Mouse (Mus musculus) ES-CJ7 (cell line): ENCODE measurements around the gene Arrdc2.

ENCODE experiments used
- DNase-seq: peaks from one replicate; pipeline ENCODE4 v3.0.0; 2011; ENCODE audit warnings: low read depth, low spot score

Arrdc2 gene

DNA sequence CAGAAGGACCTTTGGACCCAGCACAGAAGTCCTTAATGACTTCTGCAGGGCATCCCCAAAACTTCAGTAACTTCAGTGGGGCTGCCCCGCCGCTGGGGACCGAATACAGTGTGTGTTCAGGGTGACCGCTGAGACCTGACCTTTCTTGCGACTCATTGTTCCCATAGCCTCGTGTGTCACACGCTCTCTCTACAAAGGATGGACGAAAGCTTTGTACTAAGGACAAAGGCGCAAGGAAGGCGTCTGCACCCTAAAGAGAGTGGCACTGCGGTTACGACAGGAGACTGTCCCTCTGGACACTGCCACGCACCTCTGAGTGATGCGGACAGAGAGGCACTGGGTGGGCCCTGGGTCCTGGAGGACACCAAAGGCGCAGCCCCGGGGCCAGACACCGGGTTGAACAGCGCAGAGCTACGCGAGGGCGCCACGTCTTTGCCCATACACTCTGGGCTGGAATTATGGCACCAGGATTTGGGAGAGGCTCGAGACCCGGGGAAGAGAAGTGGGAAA lies 25.2 kb upstream of the Arrdc2 start:
- no peak for DNase-seq

GRCm38 (mm10) chr8:70863956-70864711 lies 24.6 kb upstream of the Arrdc2 start:
- no peak for DNase-seq

DNA sequence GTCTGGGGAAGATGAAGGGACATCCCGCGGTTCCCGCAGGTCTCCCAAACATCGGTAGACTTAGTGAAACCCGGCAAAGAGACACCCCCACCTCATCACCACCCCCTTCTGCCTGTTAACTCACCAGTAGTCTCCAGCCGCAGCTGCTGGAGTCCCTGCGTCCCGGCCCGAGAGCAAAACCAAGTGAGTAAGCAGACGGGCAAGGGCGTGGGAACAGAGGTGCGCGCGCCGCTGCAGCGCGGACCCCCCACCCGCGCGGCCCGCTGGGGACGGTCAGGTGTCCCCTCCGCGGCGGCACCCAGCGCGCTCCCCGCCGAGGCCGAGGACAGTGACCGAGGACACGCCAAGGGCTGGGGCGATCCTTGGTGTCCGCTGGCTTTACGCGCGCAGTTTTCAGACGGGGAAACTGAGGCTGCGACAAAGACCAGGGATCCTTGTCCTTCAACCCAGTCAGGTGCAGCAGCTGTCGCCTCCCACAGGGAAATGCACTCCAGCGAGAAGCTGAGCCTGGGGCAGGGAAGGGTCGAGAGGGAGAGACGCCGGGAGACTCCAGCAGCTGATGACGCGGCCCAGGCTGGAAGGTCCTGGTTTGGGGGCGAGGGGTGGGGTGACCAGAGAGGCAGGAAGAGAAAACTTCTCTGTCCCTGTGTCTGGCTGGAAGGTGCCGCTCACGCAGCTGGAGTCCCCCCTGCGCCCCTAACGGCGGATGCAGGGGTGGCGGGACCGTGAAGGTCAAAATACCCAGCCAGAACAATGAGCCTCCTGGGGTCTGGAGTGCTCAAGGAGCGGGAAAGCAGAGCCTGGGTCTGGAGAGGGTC lies 23.5 kb upstream of the Arrdc2 start, which contains the start of gene Kcnn1:
Kcnn1 (minus strand) TSS at position 435 of the 818 bp plus-strand sequence.
- DNase-seq: peak; percentile 74

GRCm38 (mm10) chr8:70857516-70857915 lies 18.0 kb upstream of the Arrdc2 start:
- peak; percentile 71 for DNase-seq

DNA sequence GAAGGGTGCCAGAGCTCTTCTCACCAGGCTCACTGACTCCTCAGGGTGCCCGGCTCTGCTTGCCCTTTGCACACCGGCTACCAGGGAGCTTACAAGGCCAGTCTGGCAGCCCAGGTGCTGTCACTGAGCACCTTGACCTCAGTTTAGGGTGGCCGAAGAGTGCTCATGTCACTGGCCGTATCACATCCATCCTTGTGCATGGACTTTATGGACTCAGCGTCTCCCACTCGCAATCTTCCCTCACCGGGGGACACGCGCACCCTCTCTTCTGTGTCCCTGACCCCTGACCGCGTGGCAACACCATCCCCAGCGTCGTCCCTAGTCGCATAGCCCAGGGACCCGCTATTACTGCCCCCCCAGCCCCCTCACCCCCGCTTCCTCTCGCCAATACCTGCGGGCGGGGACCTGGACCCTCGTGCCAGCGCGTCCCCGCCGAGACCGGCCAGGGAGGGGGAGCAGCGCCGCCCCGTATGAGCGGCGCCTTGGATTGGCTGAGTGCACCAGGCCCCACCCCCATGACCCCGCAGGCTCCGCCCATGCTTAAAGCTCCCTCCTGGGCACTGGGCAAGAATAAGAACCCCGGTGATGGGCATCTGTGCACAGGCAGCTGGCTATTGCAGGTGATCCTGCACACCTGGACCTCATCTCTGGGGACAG lies 17.1 kb upstream of the Arrdc2 start:
- no peak for DNase-seq

GRCm38 (mm10) chr8:70856028-70856427 lies 16.5 kb upstream of the Arrdc2 start:
- no peak for DNase-seq

DNA sequence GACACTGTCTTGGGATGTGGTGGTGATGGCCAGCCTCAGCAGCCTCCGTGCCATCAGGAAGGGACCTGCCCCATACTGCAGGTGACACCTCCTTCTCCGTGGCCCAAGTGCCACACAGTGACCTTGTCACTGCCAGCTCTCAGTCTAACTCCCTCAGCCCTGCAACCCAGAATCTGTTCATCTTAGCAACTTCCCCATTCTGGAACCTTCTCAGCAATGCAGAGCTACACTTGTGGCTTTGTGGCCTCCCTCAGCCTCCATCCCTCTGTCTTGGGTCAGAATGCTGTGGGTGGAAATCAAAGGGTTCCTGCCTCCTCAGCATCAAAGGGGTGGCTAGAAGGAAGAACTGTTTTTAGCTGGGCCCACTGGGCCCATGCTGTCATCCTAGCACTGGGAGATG lies 14.3 kb upstream of the Arrdc2 start:
- no peak for DNase-seq

DNA sequence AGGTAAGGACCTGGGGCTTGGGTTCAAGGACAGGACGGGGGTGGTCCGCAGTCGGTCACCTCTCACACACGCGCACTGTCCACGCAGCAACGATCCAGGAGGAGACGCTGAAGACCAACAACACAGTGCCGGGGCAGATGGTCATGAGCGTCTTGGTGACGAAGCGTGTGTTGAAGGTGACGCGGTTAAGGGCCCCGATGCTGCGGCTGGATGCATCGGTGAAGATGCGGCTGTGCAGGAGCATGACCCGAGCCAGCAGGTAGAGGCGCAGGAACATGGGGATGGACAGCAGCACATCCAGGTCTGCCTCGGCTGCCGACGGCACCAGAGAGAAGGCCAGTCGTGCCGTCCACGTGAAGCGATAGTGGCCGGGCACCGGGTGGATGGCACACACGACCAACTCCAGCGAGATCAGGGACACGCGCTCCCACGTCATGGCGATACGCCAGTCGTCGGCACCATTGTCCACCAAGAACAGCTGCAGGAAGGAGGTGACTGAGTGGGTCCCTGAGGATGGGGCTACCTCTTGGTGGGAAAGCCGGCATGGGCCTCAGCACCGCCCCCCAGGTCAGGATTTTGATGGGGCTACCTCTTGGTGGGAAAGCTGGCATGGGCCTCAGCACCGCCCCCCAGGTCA lies 13.2 kb upstream of the Arrdc2 start:
- no peak for DNase-seq

DNA sequence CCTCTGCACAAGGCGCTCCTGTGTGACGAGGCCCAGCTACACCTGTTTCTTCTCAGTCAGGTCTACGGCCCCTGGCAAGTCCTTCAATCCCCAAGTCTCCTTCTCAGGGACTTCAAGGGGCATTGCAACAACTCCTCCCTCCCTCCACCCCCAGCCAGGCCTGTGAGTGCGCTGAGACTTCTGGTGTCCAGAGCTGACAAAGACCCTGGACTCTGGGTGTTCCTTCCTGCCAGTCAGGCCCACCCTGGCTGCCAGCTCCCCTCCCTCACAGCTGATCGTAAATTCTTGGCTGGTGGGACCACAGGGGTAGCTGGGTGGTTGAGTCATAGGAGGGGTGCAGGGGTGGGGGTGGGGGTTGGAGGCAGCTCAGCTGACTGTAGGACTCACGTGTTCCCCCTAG lies 12.3 kb upstream of the Arrdc2 start:
- no peak for DNase-seq

DNA sequence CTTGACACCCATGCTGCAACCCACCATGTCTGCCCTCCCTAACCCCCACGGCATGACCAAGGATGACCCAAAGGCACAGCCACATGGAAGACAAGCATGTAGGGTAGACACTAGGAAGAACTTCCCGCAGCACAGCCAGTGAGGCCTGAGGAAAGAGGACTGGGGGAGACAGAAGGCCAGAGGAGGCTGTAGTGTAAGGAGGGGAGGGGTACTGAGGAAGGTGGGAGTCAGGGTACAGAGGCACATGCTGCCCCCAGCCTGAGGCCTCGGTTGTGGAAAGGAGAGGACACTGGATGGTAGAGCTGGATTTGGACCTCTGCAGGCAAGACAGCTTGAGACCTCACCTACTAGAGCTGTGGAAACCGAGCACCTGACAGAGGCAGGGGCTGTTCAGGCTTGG lies 11.4 kb upstream of the Arrdc2 start:
- no peak for DNase-seq

DNA sequence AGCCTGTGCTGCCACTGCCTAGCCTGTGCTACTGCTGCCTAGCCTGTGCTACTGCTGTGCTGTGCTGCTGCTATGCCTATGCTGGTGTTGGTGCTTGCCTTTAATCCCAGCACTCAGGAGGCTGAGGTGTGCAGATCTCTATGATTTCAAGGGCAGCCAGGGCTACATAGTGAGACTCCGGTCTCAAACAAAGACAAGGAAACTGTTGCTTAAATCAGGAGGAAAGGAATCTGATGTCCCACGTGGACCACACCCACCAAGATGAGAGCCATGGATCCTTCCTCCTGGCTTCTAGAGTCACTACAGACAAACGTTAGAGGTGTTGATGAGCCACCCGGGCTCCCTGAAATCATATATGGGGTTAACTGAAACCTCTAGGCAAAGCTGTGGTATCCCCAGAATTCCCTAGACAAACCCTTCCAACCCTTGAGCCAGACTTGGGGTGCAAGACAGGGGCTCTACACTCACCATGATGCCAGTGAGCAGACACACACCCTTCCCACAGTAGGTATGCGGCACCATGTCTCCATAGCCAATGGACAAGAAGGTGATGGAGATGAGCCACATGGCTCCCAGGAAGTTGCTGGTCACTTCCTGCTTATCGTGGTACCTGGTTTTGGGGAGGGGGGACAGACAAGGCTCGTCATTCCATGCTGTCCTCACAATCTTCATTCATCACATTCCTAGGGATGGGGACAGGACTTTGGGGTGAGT lies 10.8 kb upstream of the Arrdc2 start:
- DNase-seq: peak; percentile 61

GRCm38 (mm10) chr8:70849333-70849990 lies 9.9 kb upstream of the Arrdc2 start:
- DNase-seq: no peak

DNA sequence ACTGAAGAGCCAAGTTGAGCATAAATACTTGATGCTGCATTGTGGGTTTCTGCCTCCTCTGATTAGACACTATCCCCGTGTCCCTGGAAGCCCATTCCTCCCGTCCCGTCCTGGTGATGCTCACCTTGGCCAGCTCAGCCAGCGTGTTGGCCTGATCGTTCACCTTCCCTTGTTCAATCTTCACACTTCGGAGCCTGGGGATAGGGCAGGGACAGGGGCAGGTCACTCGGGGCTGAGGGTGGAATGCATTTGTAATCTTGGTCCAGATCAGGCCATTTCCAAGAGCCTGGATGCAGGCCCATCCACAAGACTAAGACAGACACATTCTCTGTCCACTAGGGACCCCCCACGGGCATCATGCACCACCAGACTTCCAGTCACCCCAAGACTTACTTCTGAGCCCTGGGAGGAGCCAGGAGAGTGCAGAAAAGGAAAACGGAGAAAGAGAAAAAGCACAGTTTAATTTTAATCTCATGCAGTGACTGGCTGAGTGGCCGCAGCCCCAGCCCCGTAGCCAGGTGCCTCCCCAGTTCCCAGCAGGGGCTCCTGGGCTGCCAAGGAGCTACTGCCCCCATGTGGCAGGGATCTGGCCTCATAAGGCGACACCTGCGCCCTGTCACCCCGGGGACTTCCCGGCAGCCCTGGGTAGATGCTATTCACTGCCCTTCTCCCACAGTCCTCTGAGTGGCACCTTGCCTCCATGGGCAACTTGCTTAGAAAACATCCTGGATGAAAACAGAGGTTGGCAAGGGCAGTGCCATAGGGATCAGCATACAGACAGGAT lies 7.0 kb upstream of the Arrdc2 start:
- DNase-seq: no peak

GRCm38 (mm10) chr8:70845108-70845507 lies 5.6 kb upstream of the Arrdc2 start:
- peak; percentile 84 for DNase-seq

- peak; percentile 90 for DNase-seq
Measured at GRCm38 (mm10) chr8:70844523-70844922, 5.0 kb upstream of the Arrdc2 start.

GRCm38 (mm10) chr8:70843941-70844340 lies 4.4 kb upstream of the Arrdc2 start:
- DNase-seq: no peak

DNA sequence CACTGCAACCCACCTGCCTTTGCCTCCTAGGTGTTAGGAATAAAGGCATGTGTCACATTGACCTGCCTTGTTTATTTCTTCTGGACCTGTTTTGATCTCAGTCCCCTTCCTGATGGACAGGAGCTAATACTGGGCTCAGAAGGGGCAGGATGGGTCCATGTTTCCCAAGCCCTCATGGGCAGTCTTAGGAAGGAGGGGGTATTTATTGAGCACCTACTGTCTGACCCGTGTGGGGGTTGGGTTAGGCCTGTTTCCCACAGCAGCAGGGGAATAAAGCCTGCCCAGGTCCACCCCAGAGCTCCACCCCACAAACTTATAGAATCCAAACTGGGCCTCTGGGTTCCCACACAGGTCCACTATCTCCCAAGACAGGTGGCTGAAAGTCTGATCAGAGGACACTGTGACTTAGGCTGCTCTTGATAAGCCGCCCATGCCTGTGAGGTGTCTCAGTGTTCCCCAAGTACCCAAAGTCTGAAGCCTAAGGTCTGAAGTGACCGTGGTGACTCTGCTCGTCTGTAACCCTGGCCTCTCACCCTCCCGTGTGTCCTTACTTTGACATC lies 3.8 kb upstream of the Arrdc2 start:
- DNase-seq: no peak

- DNase-seq: no peak
Measured at GRCm38 (mm10) chr8:70842484-70842883, 3.0 kb upstream of the Arrdc2 start.
